Mouse (Mus musculus): ENCODE results near the gene Oxct1. TPM values are rescaled to one million over a fixed set of nuclear protein-coding genes. Genes with fewer than 3 reads are reported as not detected.

Gene Oxct1
- polyA plus RNA-seq (2021): 318 TPM

DNA sequence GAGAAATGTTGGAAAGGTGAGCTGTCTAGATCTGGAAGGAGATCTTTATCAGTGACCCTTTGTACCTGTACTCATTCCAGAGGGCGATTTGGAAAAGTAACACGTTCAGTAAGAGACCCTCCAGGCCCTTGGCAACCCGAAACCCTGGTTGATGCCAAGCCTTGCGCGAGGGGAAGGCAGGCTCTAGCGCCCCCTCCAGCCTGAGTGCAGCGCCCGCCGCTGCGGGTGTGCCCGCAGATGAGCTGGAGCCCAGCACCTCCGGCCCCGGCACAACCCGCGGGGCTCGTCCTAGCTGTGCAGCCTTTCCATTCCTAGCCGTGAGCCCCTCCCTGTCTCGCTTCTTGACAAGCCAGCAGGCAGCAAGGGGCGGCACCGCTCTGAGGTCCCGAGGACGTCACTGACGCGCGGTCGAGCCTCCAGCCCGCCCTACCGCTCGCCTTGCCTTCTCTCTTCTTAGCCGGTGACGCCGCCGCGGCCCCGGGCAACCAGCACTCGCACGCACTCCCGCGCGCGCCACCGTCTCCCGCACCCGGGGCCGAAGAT, at the start of gene Oxct1:
TSS of gene Oxct1 (plus strand) at position 153 of the 543 bp plus-strand sequence.
- peak; percentile 95 for ATAC-seq
- CTCF ChIA-PET: interaction anchor here (1.7 to 4.6 kb wide), 3 partner anchors 16 to 33 kb away, joined by 11 to 32 read pairs (median 11); partner anchors contain the start of gene AW549877
- peak; percentile 53 for DNase-seq (ENCODE audit: low read depth, low spot score)
- H3K27me3 ChIP-seq: no peaks in the 10 kb centered on the region
- peak; percentile 100 for TF ChIP-seq CTCF (IDR thresholded peaks at IDR 0.05)
- POLR2A ChIA-PET: interaction anchor here (1.4 to 3.5 kb wide), 2 partner anchors 29 to 31 kb away, joined by 4 to 19 read pairs; partner anchors contain the start of gene AW549877
- in situ Hi-C loops (cut with MboI; ENCODE audit: low pct_unique_long_range_greater_than_20kb): no loop called here

DNA sequence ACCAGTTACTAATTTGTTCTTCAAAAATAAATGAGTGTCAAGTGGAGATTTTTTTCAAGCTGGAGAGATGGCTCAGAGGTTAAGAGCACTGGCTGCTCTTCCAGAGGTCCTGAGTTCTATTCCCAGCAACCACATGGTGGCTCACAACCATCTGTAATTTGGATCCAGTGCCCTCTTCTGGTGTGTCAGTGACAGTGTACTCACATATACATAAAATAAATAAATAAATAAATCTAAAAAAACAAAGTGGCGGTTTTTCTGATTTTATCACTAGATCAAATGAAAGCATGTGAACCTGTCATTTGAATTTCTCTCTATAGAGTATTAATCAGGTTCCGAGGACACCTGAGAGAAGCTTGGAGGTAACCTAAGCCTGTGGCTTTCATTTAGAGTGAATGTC, 47.9 kb upstream of the Oxct1 start:
- H3K27me3 ChIP-seq: no peaks in the 10 kb centered on the region
- ATAC-seq: no peak
- POLR2A ChIA-PET: no interaction called here
- no peak for DNase-seq (ENCODE audit: low read depth, low spot score)
- peak; percentile 69 for TF ChIP-seq CTCF (IDR thresholded peaks at IDR 0.05)
- CTCF ChIA-PET: interaction anchor here (1.0 to 1.9 kb wide), 4 partner anchors 10 to 16 kb away, joined by 4 to 5 read pairs (median 4); no protein-coding TSS in a partner anchor
- in situ Hi-C loops (cut with MboI; ENCODE audit: low pct_unique_long_range_greater_than_20kb): loop anchor here (10.0 kb wide), 1 partner anchor 1127 kb away; the partner anchor contains the start of gene Card6

DNA sequence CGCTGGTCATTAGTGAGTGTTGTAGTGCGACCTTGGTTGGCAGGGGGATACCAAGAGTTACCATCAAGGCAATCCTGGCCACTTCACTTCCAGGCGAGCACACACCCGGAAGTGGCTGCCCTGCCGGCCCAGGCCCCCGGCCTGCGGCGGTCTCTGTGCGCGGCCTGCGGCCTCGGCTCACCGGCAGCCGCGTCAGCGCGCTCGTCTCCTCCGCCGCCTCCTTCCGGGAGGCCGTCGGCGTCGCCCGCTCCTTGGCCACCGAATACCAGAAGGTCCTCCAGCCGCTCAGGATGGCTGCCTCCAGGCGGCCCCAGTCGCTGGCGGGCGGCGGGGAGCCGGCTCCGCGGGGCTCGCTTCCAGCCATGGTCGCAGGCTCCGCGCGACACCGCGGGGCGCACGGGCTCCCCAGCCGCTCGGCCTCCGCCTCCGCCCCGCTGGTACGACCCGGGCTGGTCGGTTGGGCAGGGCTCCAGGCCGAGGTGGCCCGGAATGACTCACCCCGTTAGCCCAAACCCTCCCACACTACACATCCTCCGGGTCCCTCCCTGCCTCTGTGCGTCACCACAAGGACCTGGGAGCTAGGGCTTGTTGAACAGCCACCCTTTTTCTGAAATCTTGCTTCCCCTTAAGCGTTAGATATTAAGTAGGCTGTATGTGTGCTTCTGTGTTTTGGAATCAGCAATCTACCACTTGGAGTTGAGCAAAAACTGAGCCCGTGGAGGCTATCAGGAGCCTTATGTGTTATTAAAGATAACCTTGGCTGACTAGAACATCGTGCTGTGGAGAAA, 46.9 kb upstream of the Oxct1 start, which contains the start of gene Fbxo4:
TSS of gene Fbxo4 (minus strand) at position 513 of the 788 bp plus-strand sequence.
- in situ Hi-C loops (cut with MboI; ENCODE audit: low pct_unique_long_range_greater_than_20kb): loop anchor here (10.0 kb wide), 1 partner anchor 1126 kb away; the partner anchor contains the start of gene Card6
- peak; percentile 59 for DNase-seq (ENCODE audit: low read depth, low spot score)
- ChIA-PET POLR2A (interaction anchor here (0.6 kb wide), 1 partner anchor 18 kb away, joined by 6 read pairs; no protein-coding TSS in a partner anchor), CTCF (interaction anchor here (1.9 kb wide), 1 partner anchor 15 kb away, joined by 5 read pairs; no protein-coding TSS in a partner anchor)
- H3K27me3 ChIP-seq: no peaks in the 10 kb centered on the region
- ATAC-seq: peak; percentile 100
- no peak for TF ChIP-seq CTCF (IDR thresholded peaks at IDR 0.05)

DNA sequence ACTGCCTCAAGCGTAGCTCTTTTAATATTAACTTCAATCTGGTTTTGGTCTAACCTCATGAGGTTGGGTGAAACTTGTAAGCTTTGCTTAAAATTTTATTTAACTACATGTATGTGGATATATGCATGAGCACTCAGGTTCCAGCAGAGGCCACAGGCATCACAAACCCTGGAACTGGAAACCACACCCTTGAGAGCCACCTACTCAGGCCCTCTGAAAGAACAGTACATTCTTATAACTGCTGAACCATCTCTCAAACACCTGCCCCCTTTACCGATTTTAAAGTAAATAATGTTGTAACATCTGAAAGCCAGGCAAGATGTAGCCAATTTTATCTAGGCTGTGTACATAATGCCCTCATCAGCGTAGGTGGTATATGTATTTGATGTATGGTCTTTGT, 46.3 kb upstream of the Oxct1 start:
- in situ Hi-C loops (cut with MboI; ENCODE audit: low pct_unique_long_range_greater_than_20kb): loop anchor here (10.0 kb wide), 1 partner anchor 1125 kb away; the partner anchor contains the start of gene Card6
- ChIA-PET POLR2A (no interaction called here), CTCF (interaction anchor here (1.9 kb wide), 1 partner anchor 14 kb away, joined by 5 read pairs; no protein-coding TSS in a partner anchor)
- TF ChIP-seq CTCF (IDR thresholded peaks at IDR 0.05): no peak
- DNase-seq (ENCODE audit: low read depth, low spot score) (no peak), ATAC-seq (peak; percentile 1)
- H3K27me3 ChIP-seq: no peaks in the 10 kb centered on the region

DNA sequence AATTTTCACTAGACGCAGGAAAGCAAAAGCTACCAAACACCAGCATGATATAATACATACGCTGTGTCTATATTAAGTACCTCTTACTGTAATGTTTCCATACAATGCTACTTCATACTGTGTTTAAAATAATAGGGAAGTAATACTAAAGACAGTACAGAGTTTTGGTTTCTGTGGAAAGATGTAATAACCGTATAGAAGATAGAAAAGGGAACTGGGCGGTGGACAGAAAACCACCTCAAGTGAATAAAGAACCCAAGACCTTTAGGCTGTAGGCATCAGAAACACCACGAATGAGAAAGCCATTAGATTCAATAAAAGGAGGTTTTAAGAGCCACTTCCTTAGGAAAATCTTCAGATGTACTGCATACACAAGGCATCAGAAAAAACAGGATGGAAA, 43.5 kb upstream of the Oxct1 start:
- no peak for TF ChIP-seq CTCF (IDR thresholded peaks at IDR 0.05)
- CTCF ChIA-PET: interaction anchor here (1.7 kb wide), 1 partner anchor 25 kb away, joined by 3 read pairs; no protein-coding TSS in a partner anchor
- POLR2A ChIA-PET: no interaction called here
- no peaks in the 10 kb centered on the region for H3K27me3 ChIP-seq
- no peak for DNase-seq (ENCODE audit: low read depth, low spot score)
- in situ Hi-C loops (cut with MboI; ENCODE audit: low pct_unique_long_range_greater_than_20kb): no loop called here
- no peak for ATAC-seq

DNA sequence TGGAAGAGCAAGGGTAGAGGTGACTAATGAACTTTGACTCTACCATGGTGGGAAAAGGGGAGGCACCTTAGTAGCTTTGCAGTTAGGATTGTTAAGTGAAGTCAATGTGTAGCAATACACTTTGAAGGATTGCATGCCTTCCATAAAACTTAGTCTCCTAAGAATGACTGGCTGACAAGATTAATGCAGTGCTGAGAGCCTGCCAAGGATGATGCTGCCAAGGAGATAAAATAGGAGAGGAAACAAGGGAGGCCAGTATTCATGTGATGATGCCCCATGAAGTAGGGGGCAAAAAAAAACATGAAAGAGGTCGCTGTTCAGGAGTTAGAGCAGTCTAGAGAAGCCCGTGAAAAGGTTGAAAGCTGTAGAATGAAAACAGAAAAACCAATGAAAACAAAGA, 41.3 kb upstream of the Oxct1 start:
- ChIA-PET CTCF (no interaction called here), POLR2A (no interaction called here)
- no peak for TF ChIP-seq CTCF (IDR thresholded peaks at IDR 0.05)
- no peak for ATAC-seq
- H3K27me3 ChIP-seq: no peaks in the 10 kb centered on the region
- in situ Hi-C loops (cut with MboI; ENCODE audit: low pct_unique_long_range_greater_than_20kb): no loop called here
- no peak for DNase-seq (ENCODE audit: low read depth, low spot score)

DNA sequence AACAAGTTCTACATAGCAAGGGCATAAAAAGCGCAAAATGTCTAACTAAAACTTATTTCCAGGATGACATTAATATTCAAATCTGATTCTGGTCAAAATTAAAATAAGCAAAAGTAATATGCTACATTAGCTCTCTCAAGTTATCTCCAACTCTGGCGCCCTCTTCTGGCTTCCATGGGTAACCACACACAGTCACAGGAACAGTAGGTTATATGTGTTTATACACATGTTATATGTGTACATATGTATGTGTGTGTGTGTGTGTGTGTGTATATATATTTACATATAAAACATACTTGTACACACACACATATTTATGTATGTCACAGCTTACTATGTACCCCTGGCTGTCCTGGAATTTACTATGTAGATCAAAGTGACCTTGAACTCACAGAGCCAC, 38.2 kb upstream of the Oxct1 start:
- ATAC-seq: no peak
- peak; percentile 58 for TF ChIP-seq CTCF (IDR thresholded peaks at IDR 0.05)
- ChIA-PET POLR2A (no interaction called here), CTCF (interaction anchor here (0.9 to 1.6 kb wide), 4 partner anchors 10 to 54 kb away, joined by 3 to 5 read pairs (median 4); no protein-coding TSS in a partner anchor)
- no peaks in the 10 kb centered on the region for H3K27me3 ChIP-seq
- DNase-seq (ENCODE audit: low read depth, low spot score): no peak
- in situ Hi-C loops (cut with MboI; ENCODE audit: low pct_unique_long_range_greater_than_20kb): no loop called here

DNA sequence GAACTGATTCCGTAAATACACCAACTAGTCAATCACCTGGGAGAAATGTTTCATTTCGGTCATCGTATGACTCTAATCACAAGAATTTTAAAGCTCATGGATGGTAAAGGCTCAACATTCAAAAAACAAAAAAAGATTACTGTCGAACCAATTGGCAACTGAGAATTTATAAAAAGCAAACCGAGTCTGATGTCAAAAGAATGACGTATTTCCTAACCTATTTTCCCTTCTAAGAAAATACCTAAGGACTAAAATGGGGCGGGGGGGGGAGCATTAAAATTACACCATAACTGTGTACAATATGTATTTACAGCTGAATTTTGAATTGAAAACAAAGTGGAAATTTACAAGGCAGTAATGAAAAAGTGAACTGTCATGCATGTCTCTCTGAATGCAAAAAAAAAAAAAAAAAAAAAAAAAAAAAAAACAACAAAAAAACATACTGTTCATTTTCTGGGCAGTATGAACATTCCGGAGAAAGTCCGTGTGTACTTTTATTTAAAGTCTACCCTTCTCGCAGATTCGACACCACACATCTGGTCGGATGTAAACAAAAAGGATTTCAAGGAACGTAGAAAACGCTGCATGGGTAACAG, 31.2 kb upstream of the Oxct1 start:
- no peaks in the 10 kb centered on the region for H3K27me3 ChIP-seq
- DNase-seq (ENCODE audit: low read depth, low spot score) (no peak), ATAC-seq (no peak)
- ChIA-PET CTCF (interaction anchor here (1.5 to 5.2 kb wide), 3 partner anchors 9 to 30 kb away, joined by 4 to 32 read pairs (median 5); partner anchors contain the start of genes Fbxo4 and Oxct1), POLR2A (interaction anchor here (0.6 to 2.5 kb wide), 7 partner anchors 15 to 628 kb away, joined by 4 to 19 read pairs (median 6); partner anchors contain the start of gene Oxct1)
- no peak for TF ChIP-seq CTCF (IDR thresholded peaks at IDR 0.05)
- in situ Hi-C loops (cut with MboI; ENCODE audit: low pct_unique_long_range_greater_than_20kb): loop anchor here (5.0 kb wide), 1 partner anchor 42 kb away; no protein-coding TSS in a partner anchor

DNA sequence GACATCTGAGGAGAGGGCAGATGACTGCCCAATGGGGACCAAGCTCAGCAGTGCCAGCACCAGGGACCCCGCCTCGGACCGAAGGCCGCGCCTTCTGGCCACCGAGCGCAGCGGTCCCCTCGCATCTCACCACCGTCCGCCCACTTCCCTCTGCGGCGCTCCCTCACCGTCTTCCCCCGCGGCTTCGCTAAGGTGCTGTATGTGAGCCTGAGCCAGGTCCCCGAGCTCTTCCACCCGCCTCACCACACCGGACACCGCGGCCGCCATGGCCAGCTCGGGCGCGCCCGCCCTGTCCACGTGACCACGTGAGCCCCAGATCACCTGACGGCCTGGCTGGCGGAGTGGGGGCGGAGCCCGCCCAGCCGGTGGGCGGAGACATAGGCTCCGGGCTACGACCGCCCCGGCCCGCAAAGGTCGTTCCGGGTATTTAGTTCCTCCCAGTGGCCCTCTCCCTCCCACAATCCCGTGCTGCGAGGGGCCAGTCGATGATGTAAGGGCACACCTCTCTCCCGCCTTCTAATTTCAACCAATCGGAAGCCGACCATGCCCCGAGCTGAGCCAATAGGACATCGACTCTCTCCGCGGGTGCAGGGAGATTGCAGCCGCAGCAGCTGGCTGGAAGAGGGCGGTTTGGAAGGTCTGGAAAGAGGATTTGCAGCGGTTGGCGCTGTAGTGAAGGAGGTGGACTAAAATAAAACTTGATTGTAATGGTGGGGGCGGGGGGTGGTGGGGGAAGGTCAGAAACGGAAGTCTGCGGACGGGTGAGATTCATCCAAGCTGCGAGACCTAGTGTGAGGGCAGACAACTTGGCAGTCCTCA, 30.5 kb upstream of the Oxct1 start, which contains the start of gene AW549877:
TSS of gene AW549877 (minus strand) at position 297 of the 819 bp plus-strand sequence.
- in situ Hi-C loops (cut with MboI; ENCODE audit: low pct_unique_long_range_greater_than_20kb): no loop called here
- ATAC-seq (peak; percentile 98), DNase-seq (ENCODE audit: low read depth, low spot score) (peak; percentile 98)
- H3K27me3 ChIP-seq: no peaks in the 10 kb centered on the region
- no peak for TF ChIP-seq CTCF (IDR thresholded peaks at IDR 0.05)
- ChIA-PET CTCF (interaction anchor here (1.9 to 5.2 kb wide), 2 partner anchors 10 to 30 kb away, joined by 4 to 32 read pairs; partner anchors contain the start of gene Oxct1), POLR2A (interaction anchor here (1.0 to 2.5 kb wide), 3 partner anchors 18 to 39 kb away, joined by 4 to 19 read pairs (median 8); partner anchors contain the start of gene Oxct1)
